Mouse (Mus musculus) myocyte (in vitro differentiated cells): ENCODE measurements around the gene Ldlrad3. TPM values are rescaled to one million over a fixed set of nuclear protein-coding genes. Genes with fewer than 3 reads are reported as not detected.

ENCODE experiments used
- H3K27me3 ChIP-seq: one replicate; pipeline ENCODE4 v1.6.1; 2011; ENCODE audit not compliant: control insufficient read depth, insufficient read depth, insufficient read length
- H3K36me3 ChIP-seq: one replicate; pipeline ENCODE4 v1.6.1; 2011; ENCODE audit not compliant: control insufficient read depth, insufficient read depth
- H3K4me2 ChIP-seq: one replicate; pipeline ENCODE4 v1.6.1; 2011; ENCODE audit warnings: low read depth, control low read depth
- H3K4me3 ChIP-seq: one replicate; pipeline ENCODE4 v1.5.1; 2011; ENCODE audit warnings: mild to moderate bottlenecking, control low read depth, moderate library complexity
- H3K79me2 ChIP-seq: one replicate; pipeline ENCODE4 v1.6.1; 2011; ENCODE audit not compliant: control insufficient read depth, insufficient read depth
- H3ac ChIP-seq: one replicate; pipeline ENCODE4 v1.6.1; 2011; ENCODE audit not compliant: control insufficient read depth, insufficient read length
- CEBPB ChIP-seq: IDR thresholded peaks from 2 replicates; pipeline ENCODE4 v1.6.1; 2011; ENCODE audit warnings: mild to moderate bottlenecking, moderate library complexity; ENCODE audit not compliant: poor library complexity, insufficient read depth, severe bottlenecking
- E2F4 ChIP-seq: IDR thresholded peaks from one replicate; pipeline ENCODE4 v1.6.1; 2011; ENCODE audit warnings: mild to moderate bottlenecking, control low read depth, moderate library complexity; ENCODE audit not compliant: insufficient read depth
- MAX ChIP-seq: IDR thresholded peaks from one replicate; pipeline ENCODE4 v1.6.1; 2011; ENCODE audit warnings: low read depth, mild to moderate bottlenecking, control low read depth
- MYOD1 ChIP-seq, 3 experiments: IDR thresholded peaks; one replicate each; pipeline ENCODE4 v1.6.1; 2011; ENCODE audit warnings: control low read depth in 2 of 3, low read depth in 2 of 3, mild to moderate bottlenecking in 2 of 3, moderate library complexity in 1 of 3; ENCODE audit not compliant: insufficient read length in 2 of 3, control insufficient read depth in 1 of 3
- MYOG ChIP-seq, 3 experiments: IDR thresholded peaks; one replicate each; pipeline ENCODE4 v1.6.1; 2011; ENCODE audit warnings: control low read depth in 2 of 3, low read depth in 2 of 3, mild to moderate bottlenecking in 2 of 3; ENCODE audit not compliant: insufficient read length in 2 of 3, control insufficient read depth in 1 of 3, insufficient read depth in 1 of 3
- POLR2A ChIP-seq: IDR thresholded peaks from one replicate; pipeline ENCODE4 v1.6.1; 2011; ENCODE audit warnings: low read depth, mild to moderate bottlenecking, control low read depth, moderate library complexity; ENCODE audit not compliant: insufficient read length
- POLR2AphosphoS2 ChIP-seq: IDR thresholded peaks from one replicate; pipeline ENCODE4 v1.6.1; 2011; ENCODE audit warnings: low read depth, control low read depth; ENCODE audit not compliant: insufficient read length
- REST ChIP-seq: IDR thresholded peaks from one replicate; pipeline ENCODE4 v1.6.1; 2011; ENCODE audit warnings: mild to moderate bottlenecking, control low read depth, moderate library complexity; ENCODE audit not compliant: insufficient read depth, insufficient read length
- SRF ChIP-seq: IDR thresholded peaks from one replicate; pipeline ENCODE4 v1.6.1; 2011; ENCODE audit warnings: low read depth; ENCODE audit not compliant: control insufficient read depth, insufficient read length
- TCF12 ChIP-seq: IDR thresholded peaks from one replicate; pipeline ENCODE4 v1.6.1; 2011; ENCODE audit warnings: mild to moderate bottlenecking, control low read depth; ENCODE audit not compliant: poor library complexity, insufficient read depth, severe bottlenecking
- TCF3 ChIP-seq: IDR thresholded peaks from one replicate; pipeline ENCODE4 v1.6.1; 2011; ENCODE audit warnings: low read depth, control low read depth; ENCODE audit not compliant: insufficient read length
- USF1 ChIP-seq: IDR thresholded peaks from one replicate; pipeline ENCODE4 v1.6.1; 2011; ENCODE audit warnings: low read depth, mild to moderate bottlenecking, control low read depth, moderate library complexity
- polyA plus RNA-seq: library from polyadenylated mRNA; unstranded; fragments of >200 nt; fragmentation: generic; extraction: Trizol; gene quantifications from one replicate; pipeline ENCODE4 v1.2.1, GENCODE M21; 2012; ENCODE audit warnings: missing spikeins

Ldlrad3 gene
- polyA plus RNA-seq, 1 experiment: 32.1 TPM

DNA sequence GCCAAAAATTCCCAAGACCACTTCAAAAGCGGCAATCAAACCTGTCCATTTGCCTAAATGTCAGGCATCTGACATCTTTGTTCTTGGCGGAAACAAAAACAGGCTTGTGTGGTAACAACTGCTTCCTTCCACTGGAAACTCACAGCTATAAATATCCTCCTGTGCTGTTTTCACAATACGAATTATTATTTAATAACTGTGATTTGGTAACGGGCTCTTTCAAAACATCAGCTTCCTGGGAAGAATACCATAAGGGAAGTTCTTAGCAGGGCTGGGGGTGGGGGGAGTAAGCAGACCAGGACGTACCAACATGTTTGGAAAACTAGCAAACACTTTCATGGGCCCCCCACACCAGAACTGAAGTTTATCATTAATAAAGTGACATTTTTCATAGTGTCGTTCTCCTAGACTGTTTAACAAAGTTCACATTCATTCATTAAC, 31.4 kb downstream of the Ldlrad3 start:
- H3K79me2 ChIP-seq: peaks cover 99% of the 10 kb centered on the region
- H3K36me3 ChIP-seq: peaks cover 3% of the 10 kb centered on the region
- no peak overlapping the region for H3K4me2 ChIP-seq
- no peak for TF ChIP-seq USF1
- TF ChIP-seq MAX: no peak
- TF ChIP-seq POLR2A: no peak
- TF ChIP-seq E2F4: no peak
- no peak for TF ChIP-seq MYOG (IDR thresholded peaks at IDR 0.05; ENCODE audit: control insufficient read depth in 1 of 3, insufficient read depth in 1 of 3, insufficient read length in 2 of 3, low read depth in 2 of 3)
- TF ChIP-seq TCF12: no peak
- TF ChIP-seq REST: no peak
- no peak for TF ChIP-seq CEBPB
- TF ChIP-seq MYOD1 (IDR thresholded peaks at IDR 0.05; ENCODE audit: control insufficient read depth in 1 of 3, insufficient read length in 2 of 3, low read depth in 2 of 3): no peak
- no peak for TF ChIP-seq SRF
- no peak for TF ChIP-seq TCF3
- no peak for TF ChIP-seq POLR2AphosphoS2
- H3K27me3 ChIP-seq: no peaks in the 10 kb centered on the region
- no peak overlapping the region for H3ac ChIP-seq
- no peak overlapping the region for H3K4me3 ChIP-seq

DNA sequence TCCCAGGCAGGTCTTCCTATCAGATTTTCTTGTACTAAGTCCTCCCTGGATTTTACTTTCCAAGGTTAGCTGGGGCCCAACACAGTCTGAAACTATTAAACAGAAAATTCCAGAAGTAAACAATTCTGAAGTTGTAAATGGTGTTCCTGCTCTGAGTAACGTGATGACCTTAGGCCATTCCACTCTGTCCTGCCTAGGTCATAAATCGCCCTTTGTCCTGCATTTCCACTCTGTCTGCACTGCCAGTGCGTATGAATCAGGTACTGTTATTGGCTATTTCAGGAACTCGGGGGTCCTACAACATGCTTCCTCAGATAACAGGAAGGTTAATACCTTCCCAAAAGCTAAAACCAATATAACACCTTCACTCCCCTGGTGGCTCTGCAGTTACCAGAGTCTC, 31.9 kb downstream of the Ldlrad3 start:
- peaks cover 3% of the 10 kb centered on the region for H3K36me3 ChIP-seq
- H3ac ChIP-seq: no peak overlapping the region
- no peak overlapping the region for H3K4me3 ChIP-seq
- no peaks in the 10 kb centered on the region for H3K27me3 ChIP-seq
- TF ChIP-seq TCF12 (no peak), TCF3 (no peak), MYOG (IDR thresholded peaks at IDR 0.05; ENCODE audit: control insufficient read depth in 1 of 3, insufficient read depth in 1 of 3, insufficient read length in 2 of 3, low read depth in 2 of 3) (no peak), POLR2A (no peak), CEBPB (no peak), MAX (no peak), SRF (no peak), E2F4 (no peak), REST (no peak), USF1 (no peak), MYOD1 (IDR thresholded peaks at IDR 0.05; ENCODE audit: control insufficient read depth in 1 of 3, insufficient read length in 2 of 3, low read depth in 2 of 3) (no peak)
- no peak overlapping the region for H3K4me2 ChIP-seq
- peaks cover 99% of the 10 kb centered on the region for H3K79me2 ChIP-seq

DNA sequence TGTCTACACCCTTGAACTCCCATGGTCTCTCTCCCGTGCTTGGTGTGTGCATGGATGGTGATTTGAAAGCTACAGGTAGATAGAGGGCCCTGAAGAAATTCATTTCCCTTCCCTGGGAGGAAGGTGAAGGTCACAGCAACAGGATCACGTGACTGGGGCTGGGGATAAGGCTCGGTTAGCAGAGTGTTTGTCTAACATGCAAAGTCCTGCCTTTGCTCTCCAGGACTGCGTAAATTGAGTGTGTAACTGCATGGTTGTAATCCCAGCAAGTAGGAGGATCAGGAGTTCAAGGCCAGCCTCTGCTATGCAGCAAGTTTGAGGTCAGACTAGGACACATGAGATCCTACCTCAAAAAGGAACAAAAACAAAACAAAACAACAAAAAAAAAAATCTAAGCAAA, 32.7 kb downstream of the Ldlrad3 start:
- Histone ChIP-seq H3ac (no peak overlapping the region), H3K79me2 (peaks cover 99% of the 10 kb centered on the region), H3K4me3 (no peak overlapping the region), H3K36me3 (no peaks in the 10 kb centered on the region), H3K4me2 (no peak overlapping the region), H3K27me3 (no peaks in the 10 kb centered on the region)
- TF ChIP-seq E2F4 (no peak), MYOD1 (IDR thresholded peaks at IDR 0.05; ENCODE audit: control insufficient read depth in 1 of 3, insufficient read length in 2 of 3, low read depth in 2 of 3) (no peak)

DNA sequence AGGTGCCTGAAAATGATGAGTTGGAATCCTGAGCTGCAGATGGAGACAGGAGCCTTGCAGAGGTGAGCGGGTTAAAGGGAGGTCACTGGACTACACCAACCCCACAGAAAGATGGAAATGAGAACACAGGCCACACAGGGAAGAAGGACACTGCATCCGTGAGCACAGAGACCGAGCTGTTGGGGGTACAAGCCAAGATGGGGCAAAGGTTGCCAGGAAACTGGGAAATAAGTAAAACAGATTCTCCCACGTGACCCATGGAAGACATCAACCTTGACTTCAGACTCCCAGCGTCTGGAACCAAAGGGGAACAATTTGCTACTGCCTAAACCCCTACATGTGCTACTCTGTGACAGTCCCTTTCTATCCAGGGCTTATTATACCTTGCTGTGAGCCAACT, 33.3 kb downstream of the Ldlrad3 start:
- peaks cover 99% of the 10 kb centered on the region for H3K79me2 ChIP-seq
- no peak overlapping the region for H3K4me3 ChIP-seq
- TF ChIP-seq POLR2AphosphoS2: no peak
- no peak for TF ChIP-seq SRF
- TF ChIP-seq E2F4: no peak
- no peak for TF ChIP-seq CEBPB
- TF ChIP-seq POLR2A: no peak
- TF ChIP-seq REST: no peak
- TF ChIP-seq TCF3: no peak
- no peak for TF ChIP-seq MAX
- TF ChIP-seq MYOG (IDR thresholded peaks at IDR 0.05; ENCODE audit: control insufficient read depth in 1 of 3, insufficient read depth in 1 of 3, insufficient read length in 2 of 3, low read depth in 2 of 3): no peak
- no peak for TF ChIP-seq TCF12
- no peak for TF ChIP-seq MYOD1 (IDR thresholded peaks at IDR 0.05; ENCODE audit: control insufficient read depth in 1 of 3, insufficient read length in 2 of 3, low read depth in 2 of 3)
- TF ChIP-seq USF1: no peak
- H3K27me3 ChIP-seq: no peaks in the 10 kb centered on the region
- no peak overlapping the region for H3K4me2 ChIP-seq
- no peaks in the 10 kb centered on the region for H3K36me3 ChIP-seq
- no peak overlapping the region for H3ac ChIP-seq

DNA sequence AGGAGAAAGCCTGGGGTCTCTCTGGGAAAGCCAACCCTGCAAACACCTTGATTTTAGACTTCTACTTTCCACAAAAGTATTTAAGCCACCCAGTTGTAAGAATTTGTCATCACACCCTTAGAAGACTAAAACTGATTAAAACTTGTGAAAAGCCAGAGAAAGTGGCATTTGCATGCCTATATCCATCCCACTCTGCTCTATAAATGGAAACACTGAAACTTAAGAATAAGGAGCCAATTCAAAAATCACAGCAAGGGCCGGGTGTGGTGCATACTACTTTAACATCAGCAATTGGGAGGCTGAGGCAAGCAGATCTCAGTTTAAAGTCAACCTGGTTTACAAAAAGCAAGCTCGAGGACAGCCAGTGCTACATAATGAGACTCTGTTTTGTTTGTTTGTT, 37.1 kb downstream of the Ldlrad3 start:
- no peak overlapping the region for H3ac ChIP-seq
- no peak overlapping the region for H3K4me2 ChIP-seq
- no peaks in the 10 kb centered on the region for H3K27me3 ChIP-seq
- H3K36me3 ChIP-seq: no peaks in the 10 kb centered on the region
- no peak for TF ChIP-seq TCF3
- no peak for TF ChIP-seq E2F4
- TF ChIP-seq REST: no peak
- no peak for TF ChIP-seq CEBPB
- TF ChIP-seq USF1: no peak
- TF ChIP-seq SRF: no peak
- no peak for TF ChIP-seq POLR2A
- no peak for TF ChIP-seq MYOG (IDR thresholded peaks at IDR 0.05; ENCODE audit: control insufficient read depth in 1 of 3, insufficient read depth in 1 of 3, insufficient read length in 2 of 3, low read depth in 2 of 3)
- no peak for TF ChIP-seq MYOD1 (IDR thresholded peaks at IDR 0.05; ENCODE audit: control insufficient read depth in 1 of 3, insufficient read length in 2 of 3, low read depth in 2 of 3)
- no peak for TF ChIP-seq POLR2AphosphoS2
- TF ChIP-seq MAX: no peak
- TF ChIP-seq TCF12: no peak
- H3K4me3 ChIP-seq: no peak overlapping the region
- peaks cover 96% of the 10 kb centered on the region for H3K79me2 ChIP-seq
